Mouse (Mus musculus) liver, adult 2 months (tissue): ENCODE measurements around the gene Ccdc87. TPM values are rescaled to one million over a fixed set of nuclear protein-coding genes. Genes with fewer than 3 reads are reported as not detected.
A peak's percentile ranks its signal among the peaks of the same experiment; 100 is the strongest.

ENCODE experiments used
- DNase-seq: peaks from one replicate; pipeline ENCODE4 v3.0.0-alpha.2; 2011; ENCODE audit warnings: low read depth, low spot score; ENCODE audit errors: extremely low read depth
- H3K27ac ChIP-seq: fragments of 200-500 bp; replicated peaks from 2 replicates; pipeline ENCODE4 v1.5.1; 2012; ENCODE audit warnings: low read depth, mild to moderate bottlenecking, control low read depth, inconsistent platforms, low read length; ENCODE audit not compliant: insufficient read depth
- H3K27me3 ChIP-seq: fragments of 200-500 bp; 2 replicates; pipeline ENCODE4 v1.6.1; 2012; ENCODE audit warnings: mild to moderate bottlenecking, moderate library complexity, low read length, inconsistent platforms; ENCODE audit not compliant: control insufficient read depth, insufficient read depth
- H3K36me3 ChIP-seq: fragments of 200-500 bp; 2 replicates; pipeline ENCODE4 v1.6.1; 2012; ENCODE audit warnings: low read length, inconsistent platforms; ENCODE audit not compliant: control insufficient read depth, insufficient read depth
- H3K4me1 ChIP-seq: fragments of 200-500 bp; 2 replicates; pipeline ENCODE4 v1.6.1; 2011; ENCODE audit warnings: low read length; ENCODE audit not compliant: control insufficient read depth, insufficient read depth
- H3K4me3 ChIP-seq: fragments of 200-500 bp; 2 replicates; pipeline ENCODE4 v1.5.1; 2011; ENCODE audit warnings: low read depth, mild to moderate bottlenecking, control low read depth, low read length, moderate library complexity; ENCODE audit not compliant: insufficient read depth
- H3K79me2 ChIP-seq: fragments of 200-500 bp; 2 replicates; pipeline ENCODE4 v1.6.1; 2012; ENCODE audit warnings: inconsistent platforms, mild to moderate bottlenecking, low read length, moderate library complexity; ENCODE audit not compliant: control insufficient read depth, insufficient read depth
- H3K9ac ChIP-seq: fragments of 200-500 bp; 2 replicates; pipeline ENCODE4 v1.6.1; 2012; ENCODE audit warnings: low read depth, mild to moderate bottlenecking, control low read depth, inconsistent platforms, low read length
- CTCF ChIP-seq: fragments of 200-500 bp; IDR thresholded peaks from 2 replicates; pipeline ENCODE4 v1.5.1; 2011; ENCODE audit warnings: low read depth, low read length, control low read depth
- POLR2A ChIP-seq: fragments of 200-500 bp; IDR thresholded peaks from 2 replicates; pipeline ENCODE4 v1.6.1; 2011; ENCODE audit warnings: low read length, control low read depth; ENCODE audit not compliant: insufficient read depth; ENCODE audit errors: extremely low read depth
- WGBS: fragments of 180-500 bp; shearing (Covaris S2); methylation state at CpG from one replicate; pipeline ENCODE4 v1.1.7; 2018; 5-methylcytosine and 5-hydroxymethylcytosine counted together
- polyA plus RNA-seq: library from polyadenylated mRNA; depleted of rRNA; stranded (reverse); fragments of >200 nt; gene quantifications from 2 replicates; pipeline ENCODE4 v1.2.3, GENCODE M21; 2012
- total RNA-seq: library from RNA; depleted of rRNA; stranded (reverse); fragments of >200 nt; gene quantifications from 2 replicates; pipeline ENCODE4 v1.2.3, GENCODE M21; 2014

Ccdc87 gene
- total and polyA plus RNA-seq, 2 experiments, result not detected

GRCm38 (mm10) chr19:4799083-4799482 is 40.1 kb upstream of the Ccdc87 start:
- Histone ChIP-seq H3K9ac (no peak overlapping the region), H3K36me3 (peaks cover 28% of the 10 kb centered on the region), H3K79me2 (peaks cover 61% of the 10 kb centered on the region), H3K27ac (no peak overlapping the region), H3K4me1 (peaks cover 20% of the 10 kb centered on the region), H3K4me3 (no peak overlapping the region), H3K27me3 (no peaks in the 10 kb centered on the region)
- TF ChIP-seq POLR2A (no peak), CTCF (no peak)
- WGBS, result 82% methylated on average over 5 of the region's 5 CpGs
- DNase-seq, result no peak

DNA sequence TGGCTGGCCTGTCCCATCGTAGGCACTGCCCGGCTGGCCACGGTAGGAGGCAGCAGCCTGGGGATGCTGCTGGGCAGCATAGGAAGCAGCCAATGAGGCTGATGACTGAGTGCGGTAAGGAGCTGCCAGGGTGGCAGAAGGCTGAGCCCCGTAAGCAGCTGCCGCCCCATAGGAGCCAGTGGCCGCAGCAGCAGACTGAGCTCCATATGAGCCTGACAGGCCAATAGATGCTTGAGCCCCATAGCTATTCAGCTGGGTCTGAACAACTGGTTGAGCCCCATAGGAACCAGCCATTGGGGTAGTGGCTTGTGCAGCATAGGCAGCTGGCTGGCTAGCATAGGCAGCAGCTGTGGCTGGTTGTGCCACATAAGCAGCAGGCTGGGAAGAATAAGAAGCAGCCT is 36.5 kb upstream of the Ccdc87 start:
- H3K36me3 ChIP-seq, result peaks cover 28% of the 10 kb centered on the region
- H3K27me3 ChIP-seq, result no peaks in the 10 kb centered on the region
- TF ChIP-seq POLR2A (no peak), CTCF (no peak)
- DNase-seq, result no peak
- 98% methylated on average over 7 of the region's 7 CpGs for WGBS
- H3K27ac ChIP-seq, result no peak overlapping the region
- no peak overlapping the region for H3K9ac ChIP-seq
- no peak overlapping the region for H3K4me3 ChIP-seq
- H3K79me2 ChIP-seq, result peaks cover 59% of the 10 kb centered on the region
- peaks cover 15% of the 10 kb centered on the region for H3K4me1 ChIP-seq

- Histone ChIP-seq H3K79me2 (peaks cover 63% of the 10 kb centered on the region), H3K9ac (no peak overlapping the region), H3K27me3 (no peaks in the 10 kb centered on the region), H3K4me3 (no peak overlapping the region), H3K4me1 (peaks cover 19% of the 10 kb centered on the region), H3K27ac (no peak overlapping the region), H3K36me3 (peaks cover 28% of the 10 kb centered on the region)
- DNase-seq, result no peak
- no peak for TF ChIP-seq CTCF
- no peak for TF ChIP-seq POLR2A
- WGBS, result 91% methylated on average over 10 of the region's 10 CpGs
Observed at GRCm38 (mm10) chr19:4803283-4803682, 35.9 kb upstream of the Ccdc87 start.

- Histone ChIP-seq H3K4me3 (peak overlapping the region; percentile 65), H3K27me3 (no peaks in the 10 kb centered on the region), H3K27ac (peak overlapping the region; percentile 84), H3K9ac (peak overlapping the region; percentile 81), H3K4me1 (peaks cover 17% of the 10 kb centered on the region), H3K36me3 (no peaks in the 10 kb centered on the region), H3K79me2 (peaks cover 31% of the 10 kb centered on the region; the same call in 1 of the 2 replicates)
- TF ChIP-seq CTCF (no peak), POLR2A (no peak)
- WGBS, result under 1% methylated on average over 14 of the region's 14 CpGs
- DNase-seq, result no peak
Observed at GRCm38 (mm10) chr19:4810309-4810708, 28.9 kb upstream of the Ccdc87 start.

DNA sequence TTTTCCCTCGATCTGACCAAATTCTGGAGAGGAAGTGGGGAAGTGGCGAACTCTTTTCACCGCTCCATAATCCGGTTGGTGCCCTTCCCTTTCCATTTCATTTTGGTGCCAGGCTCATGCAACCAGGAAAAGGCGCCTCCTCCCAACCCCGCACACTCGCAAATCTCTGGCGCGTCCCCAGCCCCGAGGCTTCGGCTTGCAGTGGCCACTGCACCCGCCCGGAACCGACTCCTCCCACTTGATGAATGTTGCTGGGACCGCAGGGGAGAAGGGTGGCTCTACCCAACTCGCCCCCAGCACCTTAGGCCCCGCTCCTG is 28.5 kb upstream of the Ccdc87 start:
- no peaks in the 10 kb centered on the region for H3K36me3 ChIP-seq
- WGBS, result under 1% methylated on average over 17 of the region's 17 CpGs
- H3K4me1 ChIP-seq, result peaks cover 17% of the 10 kb centered on the region
- no peak for TF ChIP-seq CTCF
- 0 out of 2 replicates have a peak, but pooled peaks have one; percentile 18 for TF ChIP-seq POLR2A
- no peak for DNase-seq
- no peaks in the 10 kb centered on the region for H3K27me3 ChIP-seq
- H3K27ac ChIP-seq, result peak overlapping the region; percentile 84
- peaks cover 31% of the 10 kb centered on the region; the same call in 1 of the 2 replicates for H3K79me2 ChIP-seq
- peak overlapping the region; percentile 65 for H3K4me3 ChIP-seq
- H3K9ac ChIP-seq, result peak overlapping the region; percentile 81

- WGBS, result under 1% methylated on average over 83 of the region's 83 CpGs
- peak within 1 kb of the TSS; percentile 82 for H3K9ac ChIP-seq
- no peaks in the 10 kb centered on the region for H3K27me3 ChIP-seq
- peaks cover 31% of the 10 kb centered on the region; the same call in 1 of the 2 replicates for H3K79me2 ChIP-seq
- H3K27ac ChIP-seq, result peak within 1 kb of the TSS; percentile 84
- DNase-seq, result peak; percentile 95
- H3K36me3 ChIP-seq, result no peaks in the 10 kb centered on the region
- H3K4me1 ChIP-seq, result peaks cover 17% of the 10 kb centered on the region
- TF ChIP-seq CTCF (no peak), POLR2A (peak; percentile 96)
- H3K4me3 ChIP-seq, result peak within 1 kb of the TSS; percentile 77
Observed at GRCm38 (mm10) chr19:4811063-4811908, 27.9 kb upstream of the Ccdc87 start, which contains the start of the genes Gm21992 and Rbm14. Gene Gm21992 (minus strand): TSS chr19:4811612. Gene Rbm14 (minus strand): TSS chr19:4811634.
